Mouse (Mus musculus) stomach, embryonic 14.5 days (tissue): ENCODE measurements at regions not wholly inside any gene's neighbourhood (a gene's known extent, or its start where the extent isn't known, plus 50 kb on each side); places are given as distances from the start of the nearest gene placed in this dataset.

Source experiments
- ATAC-seq: fragments of 200-750 bp; cut with Nextera tagmentation; 2 replicates; pipeline ENCODE4 v1.8.0; 2017; ENCODE audit warnings: low read depth, moderate TSS enrichment; ENCODE audit not compliant: insufficient number of reproducible peaks, insufficient read depth, low FRiP score
- H3K27ac ChIP-seq: fragments of 300-500 bp; sonication (generic); 2 replicates; pipeline ENCODE4 v1.5.1; 2014; ENCODE audit warnings: mild to moderate bottlenecking, low read length, moderate library complexity, mixed read lengths
- H3K27me3 ChIP-seq: fragments of 300-500 bp; sonication (generic); 2 replicates; pipeline ENCODE4 v1.6.1; 2014; ENCODE audit warnings: low read length, control low read depth, mixed read lengths; ENCODE audit not compliant: control insufficient read depth, insufficient read depth
- H3K36me3 ChIP-seq: fragments of 300-500 bp; sonication (generic); 2 replicates; pipeline ENCODE4 v1.6.1; 2014; ENCODE audit warnings: mild to moderate bottlenecking, control low read depth, low read length, moderate library complexity, mixed read lengths; ENCODE audit not compliant: control insufficient read depth, insufficient read depth
- H3K4me1 ChIP-seq: fragments of 300-500 bp; sonication (generic); 2 replicates; pipeline ENCODE4 v1.6.1; 2014; ENCODE audit warnings: low read length, control low read depth, mixed read lengths; ENCODE audit not compliant: control insufficient read depth, insufficient read depth
- H3K4me2 ChIP-seq: fragments of 300-500 bp; sonication (generic); replicated peaks from 2 replicates; pipeline ENCODE4 v1.6.1; 2014; ENCODE audit warnings: low read depth, low read length, control low read depth
- H3K4me3 ChIP-seq: fragments of 300-500 bp; sonication (generic); 2 replicates; pipeline ENCODE4 v1.5.1; 2014; ENCODE audit warnings: low read depth, low read length, control low read depth
- H3K9ac ChIP-seq: fragments of 300-500 bp; sonication (generic); replicated peaks from 2 replicates; pipeline ENCODE4 v1.6.1; 2014; ENCODE audit warnings: low read depth, mild to moderate bottlenecking, control low read depth, low read length, moderate library complexity, mixed read lengths
- H3K9me3 ChIP-seq: fragments of 300-500 bp; sonication (generic); 2 replicates; pipeline ENCODE4 v1.6.1; 2016; ENCODE audit warnings: low read depth, low read length, control low read depth; ENCODE audit not compliant: control insufficient read depth
- WGBS: fragments of 180-500 bp; shearing (Covaris S2); extraction: QIAGEN DNeasy Blood & Tissue Kit; methylation state at CpG from one replicate; pipeline ENCODE4 v1.1.7; 2014; 5-methylcytosine and 5-hydroxymethylcytosine counted together

DNA sequence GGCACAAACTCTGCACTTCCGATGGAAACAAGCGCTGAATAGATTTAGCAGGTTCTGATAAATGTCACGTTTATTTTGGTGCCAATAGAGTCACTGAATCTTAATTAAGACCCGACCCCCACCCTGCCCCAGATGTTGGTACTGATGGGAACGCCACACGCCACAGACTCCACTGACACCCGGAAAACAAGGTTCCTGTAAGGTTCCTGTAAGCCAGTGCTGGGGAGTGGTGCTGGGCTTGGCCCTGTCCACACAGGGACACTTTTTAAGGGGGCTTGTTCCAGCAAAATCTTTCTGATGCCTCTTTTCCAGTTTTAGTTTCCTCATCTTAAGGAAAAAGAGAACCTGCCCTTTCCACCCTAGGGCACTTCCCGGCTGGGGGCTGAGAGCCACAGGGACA lies 84.2 kb upstream of the Mafb start:
- H3K27ac ChIP-seq = peak overlapping the region; percentile 55; the same call in 1 of the 2 replicates
- H3K4me2 ChIP-seq = peak overlapping the region; percentile 74
- no peaks in the 10 kb centered on the region for H3K9me3 ChIP-seq
- H3K9ac ChIP-seq = no peak overlapping the region
- peak overlapping the region; percentile 38; the same call in 1 of the 2 replicates for H3K4me3 ChIP-seq
- H3K27me3 ChIP-seq = no peaks in the 10 kb centered on the region
- ATAC-seq = no peak; the same call in 1 of the 2 replicates
- 24% methylated on average over 8 of the region's 8 CpGs for WGBS
- H3K36me3 ChIP-seq = no peaks in the 10 kb centered on the region
- H3K4me1 ChIP-seq = 0 out of 2 replicates have a peak, but pooled peaks cover 14% of the 10 kb centered on the region

- H3K27me3 ChIP-seq = no peaks in the 10 kb centered on the region
- H3K27ac ChIP-seq = peak overlapping the region; percentile 84; the same call in 1 of the 2 replicates
- H3K9ac ChIP-seq = peak overlapping the region; percentile 38
- peak overlapping the region; percentile 74 for H3K4me2 ChIP-seq
- H3K9me3 ChIP-seq = no peaks in the 10 kb centered on the region
- peak; percentile 94 for ATAC-seq
- H3K4me3 ChIP-seq = peak overlapping the region; percentile 38
- H3K4me1 ChIP-seq = 0 out of 2 replicates have a peak, but pooled peaks cover 14% of the 10 kb centered on the region
- no peaks in the 10 kb centered on the region for H3K36me3 ChIP-seq
- 1% methylated on average over 21 of the region's 21 CpGs for WGBS
Measured at GRCm38 (mm10) chr2:160451481-160452238, 84.8 kb upstream of the Mafb start.

DNA sequence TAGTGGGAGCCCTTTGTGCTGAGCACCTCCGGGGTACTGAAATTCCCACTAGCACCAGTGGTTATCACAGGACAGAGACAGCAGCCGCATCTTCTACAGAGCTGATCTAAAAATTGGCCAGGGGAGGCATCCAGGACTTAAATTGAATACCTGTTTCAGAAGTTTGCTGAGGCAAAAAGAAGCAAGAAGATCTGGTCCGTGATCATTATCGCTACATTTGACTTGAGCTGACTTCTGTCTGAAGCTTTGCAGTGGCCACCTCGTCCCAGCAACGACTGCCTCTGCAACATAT lies 85.3 kb upstream of the Mafb start:
- peak overlapping the region; percentile 38 for H3K4me3 ChIP-seq
- peak overlapping the region; percentile 74 for H3K4me2 ChIP-seq
- WGBS = 26% methylated on average over 6 of the region's 6 CpGs
- H3K27ac ChIP-seq = peak overlapping the region; percentile 84; the same call in 1 of the 2 replicates
- H3K9me3 ChIP-seq = no peaks in the 10 kb centered on the region
- 0 out of 2 replicates have a peak, but pooled peaks cover 14% of the 10 kb centered on the region for H3K4me1 ChIP-seq
- H3K36me3 ChIP-seq = no peaks in the 10 kb centered on the region
- ATAC-seq = no peak
- H3K27me3 ChIP-seq = no peaks in the 10 kb centered on the region
- no peak overlapping the region for H3K9ac ChIP-seq

DNA sequence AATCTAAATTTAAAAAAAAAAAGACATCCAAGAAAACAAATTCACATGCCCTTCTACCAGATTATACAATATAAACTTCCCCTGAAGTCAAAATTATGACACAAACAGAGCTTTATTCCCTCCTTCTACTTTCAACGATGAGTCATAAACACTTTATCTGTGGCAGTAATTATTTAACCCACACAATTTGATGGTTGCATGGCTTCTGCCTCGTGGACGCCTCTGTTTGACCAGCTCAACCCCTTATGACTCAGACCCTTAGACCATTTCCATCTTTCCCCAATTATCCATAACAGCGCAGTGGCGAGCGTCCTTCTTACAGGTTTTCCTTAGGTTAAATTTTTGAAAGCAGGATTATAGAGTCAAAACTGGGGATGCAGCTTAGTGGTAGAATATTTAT lies 85.9 kb upstream of the Mafb start:
- no peak for ATAC-seq
- no peaks in the 10 kb centered on the region for H3K27me3 ChIP-seq
- H3K4me2 ChIP-seq = no peak overlapping the region
- WGBS = 84% methylated on average over 6 of the region's 6 CpGs
- H3K9ac ChIP-seq = no peak overlapping the region
- H3K9me3 ChIP-seq = no peaks in the 10 kb centered on the region
- no peak overlapping the region for H3K4me3 ChIP-seq
- H3K4me1 ChIP-seq = 0 out of 2 replicates have a peak, but pooled peaks cover 14% of the 10 kb centered on the region
- H3K36me3 ChIP-seq = no peaks in the 10 kb centered on the region
- no peak overlapping the region for H3K27ac ChIP-seq

GRCm38 (mm10) chr2:160455617-160456016 lies 88.8 kb upstream of the Mafb start:
- Histone ChIP-seq H3K4me2 (no peak overlapping the region), H3K4me1 (0 out of 2 replicates have a peak, but pooled peaks cover 13% of the 10 kb centered on the region), H3K27ac (no peak overlapping the region), H3K9ac (no peak overlapping the region), H3K36me3 (no peaks in the 10 kb centered on the region), H3K9me3 (no peaks in the 10 kb centered on the region), H3K4me3 (no peak overlapping the region), H3K27me3 (no peaks in the 10 kb centered on the region)
- ATAC-seq = no peak
- 79% methylated on average over 10 of the region's 10 CpGs for WGBS

DNA sequence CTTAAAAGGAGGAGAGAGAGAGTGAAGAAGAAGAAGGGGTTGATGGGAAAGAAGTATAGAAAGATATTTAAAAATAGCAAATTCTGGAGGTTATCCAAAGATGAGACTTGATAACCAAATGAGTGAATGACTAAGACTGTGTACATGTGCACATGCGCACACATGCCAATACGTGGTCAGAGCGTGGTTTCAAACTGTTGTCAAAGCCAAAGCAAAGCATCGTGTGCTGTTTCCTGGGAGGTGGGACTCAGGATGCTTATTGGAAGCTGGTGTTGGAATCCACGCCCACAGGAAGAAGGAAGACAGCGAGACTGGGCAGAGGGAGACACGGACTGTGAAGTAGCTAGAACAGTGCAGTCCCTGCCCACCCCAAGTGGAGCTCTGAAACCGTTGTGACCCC lies 89.8 kb upstream of the Mafb start:
- H3K36me3 ChIP-seq = no peaks in the 10 kb centered on the region
- ATAC-seq = no peak
- no peak overlapping the region for H3K27ac ChIP-seq
- no peak overlapping the region for H3K4me2 ChIP-seq
- no peaks in the 10 kb centered on the region for H3K27me3 ChIP-seq
- H3K4me3 ChIP-seq = no peak overlapping the region
- 0 out of 2 replicates have a peak, but pooled peaks cover 5% of the 10 kb centered on the region for H3K4me1 ChIP-seq
- no peaks in the 10 kb centered on the region for H3K9me3 ChIP-seq
- H3K9ac ChIP-seq = no peak overlapping the region
- 81% methylated on average over 8 of the region's 8 CpGs for WGBS

DNA sequence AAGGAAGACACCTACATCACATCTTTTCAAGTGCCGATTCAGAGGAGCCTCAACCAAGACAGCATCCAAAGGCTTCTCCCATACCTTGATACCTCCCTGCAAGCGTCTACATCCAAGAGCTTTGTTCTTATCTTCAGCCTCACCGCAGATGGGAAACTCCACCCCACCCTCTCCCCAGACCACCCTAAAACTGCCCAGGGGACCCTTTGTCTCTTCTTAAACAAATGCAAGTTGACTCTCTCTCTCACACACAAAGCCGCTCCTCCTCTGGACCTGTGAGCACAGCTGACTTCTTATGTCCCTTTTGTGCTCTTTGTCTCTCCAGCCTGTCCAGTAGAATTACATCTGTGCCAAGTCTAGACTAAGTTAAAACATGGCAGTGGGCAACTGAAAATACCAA lies 104.7 kb upstream of the Mafb start:
- H3K4me3 ChIP-seq = no peak overlapping the region
- no peak for ATAC-seq
- WGBS = 74% methylated on average over 4 of the region's 4 CpGs
- H3K9ac ChIP-seq = no peak overlapping the region
- H3K27me3 ChIP-seq = no peaks in the 10 kb centered on the region
- no peaks in the 10 kb centered on the region for H3K4me1 ChIP-seq
- H3K4me2 ChIP-seq = no peak overlapping the region
- H3K9me3 ChIP-seq = no peaks in the 10 kb centered on the region
- H3K36me3 ChIP-seq = no peaks in the 10 kb centered on the region
- no peak overlapping the region for H3K27ac ChIP-seq

DNA sequence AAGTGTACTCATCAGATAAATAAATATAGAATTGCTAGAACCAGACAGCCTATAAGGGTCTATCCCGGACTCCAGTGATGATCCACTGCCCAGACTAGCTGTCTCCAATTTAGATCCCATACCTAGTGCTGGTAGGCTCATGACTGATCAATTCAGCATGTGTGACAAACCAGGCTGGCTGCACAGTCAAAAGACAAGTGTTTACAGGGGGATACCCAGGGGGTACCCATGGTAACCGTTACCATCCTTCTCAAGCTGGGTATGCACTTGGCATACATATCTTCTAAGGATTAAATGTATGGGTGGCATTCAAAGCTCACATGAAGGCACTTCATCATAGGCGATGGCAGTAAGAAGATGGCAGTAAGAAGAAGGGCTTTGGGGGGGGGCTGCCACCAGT lies 109.3 kb upstream of the Mafb start:
- H3K36me3 ChIP-seq = no peaks in the 10 kb centered on the region
- no peaks in the 10 kb centered on the region for H3K4me1 ChIP-seq
- no peak overlapping the region for H3K4me2 ChIP-seq
- no peak overlapping the region for H3K4me3 ChIP-seq
- no peak overlapping the region for H3K9ac ChIP-seq
- no peak overlapping the region for H3K27ac ChIP-seq
- no peaks in the 10 kb centered on the region for H3K9me3 ChIP-seq
- WGBS = 78% methylated on average over 3 of the region's 3 CpGs
- H3K27me3 ChIP-seq = no peaks in the 10 kb centered on the region
- ATAC-seq = no peak

DNA sequence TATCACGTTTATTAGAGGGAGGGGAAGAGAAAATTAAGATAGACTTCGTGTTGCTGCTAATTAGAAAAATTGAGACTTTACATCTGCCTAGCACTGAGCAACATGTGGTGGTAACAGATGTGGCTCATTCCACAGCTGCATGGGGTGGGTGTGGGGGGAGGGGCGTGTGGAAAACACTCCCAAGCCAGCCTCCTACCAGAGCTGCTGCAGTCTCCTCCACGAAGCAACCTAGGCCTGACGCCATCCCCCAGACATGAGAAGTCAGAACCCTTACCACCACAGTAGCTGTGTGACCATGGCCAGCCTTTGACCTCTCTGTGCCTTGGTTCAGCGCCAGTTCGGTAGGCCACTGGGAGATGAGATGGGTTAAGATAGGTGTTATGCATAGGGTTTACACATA lies 112.4 kb upstream of the Mafb start:
- Histone ChIP-seq H3K4me2 (no peak overlapping the region), H3K4me3 (no peak overlapping the region), H3K27me3 (no peaks in the 10 kb centered on the region), H3K4me1 (no peaks in the 10 kb centered on the region), H3K27ac (no peak overlapping the region), H3K9me3 (no peaks in the 10 kb centered on the region), H3K9ac (no peak overlapping the region), H3K36me3 (no peaks in the 10 kb centered on the region)
- no peak for ATAC-seq
- WGBS = 52% methylated on average over 7 of the region's 7 CpGs
